Mouse (Mus musculus): ENCODE results near the gene Adamts17. TPM values are rescaled to one million over a fixed set of nuclear protein-coding genes. Genes with fewer than 3 reads are reported as not detected.

The Adamts17 gene
- polyA plus RNA-seq, 1 experiment, result 4.5 TPM

- peak; percentile 80 for DNase-seq (ENCODE audit: low read depth)
- TF ChIP-seq CTCF (IDR thresholded peaks at IDR 0.05; ENCODE audit: borderline replicate concordance, extremely low read depth, insufficient read depth, insufficient read length), result no peak
- no peak for TF ChIP-seq POLR2A (IDR thresholded peaks at IDR 0.05; ENCODE audit: borderline replicate concordance, extremely low read depth, insufficient read depth, insufficient read length, poor library complexity, severe bottlenecking)
These were observed 271.1 kb downstream of the Adamts17 start for GRCm38 (mm10) chr7:67110551-67111159.

GRCm38 (mm10) chr7:67112495-67113216 is 273.1 kb downstream of the Adamts17 start:
- no peak for TF ChIP-seq POLR2A (IDR thresholded peaks at IDR 0.05; ENCODE audit: borderline replicate concordance, extremely low read depth, insufficient read depth, insufficient read length, poor library complexity, severe bottlenecking)
- no peak for TF ChIP-seq CTCF (IDR thresholded peaks at IDR 0.05; ENCODE audit: borderline replicate concordance, extremely low read depth, insufficient read depth, insufficient read length)
- DNase-seq (ENCODE audit: low read depth), result no peak

GRCm38 (mm10) chr7:67114056-67114455 is 274.5 kb downstream of the Adamts17 start:
- TF ChIP-seq CTCF (IDR thresholded peaks at IDR 0.05; ENCODE audit: borderline replicate concordance, extremely low read depth, insufficient read depth, insufficient read length) (no peak), POLR2A (IDR thresholded peaks at IDR 0.05; ENCODE audit: borderline replicate concordance, extremely low read depth, insufficient read depth, insufficient read length, poor library complexity, severe bottlenecking) (no peak)
- peak; percentile 37 for DNase-seq (ENCODE audit: low read depth)

- TF ChIP-seq POLR2A (IDR thresholded peaks at IDR 0.05; ENCODE audit: borderline replicate concordance, extremely low read depth, insufficient read depth, insufficient read length, poor library complexity, severe bottlenecking) (no peak), CTCF (IDR thresholded peaks at IDR 0.05; ENCODE audit: borderline replicate concordance, extremely low read depth, insufficient read depth, insufficient read length) (no peak)
- no peak for DNase-seq (ENCODE audit: low read depth)
These were observed 275.5 kb downstream of the Adamts17 start for GRCm38 (mm10) chr7:67115056-67115455.

- peak; percentile 26 for DNase-seq (ENCODE audit: low read depth)
- TF ChIP-seq POLR2A (IDR thresholded peaks at IDR 0.05; ENCODE audit: borderline replicate concordance, extremely low read depth, insufficient read depth, insufficient read length, poor library complexity, severe bottlenecking) (no peak), CTCF (IDR thresholded peaks at IDR 0.05; ENCODE audit: borderline replicate concordance, extremely low read depth, insufficient read depth, insufficient read length) (no peak)
These were observed 295.6 kb downstream of the Adamts17 start for GRCm38 (mm10) chr7:67135140-67135539.

- peak; percentile 51 for DNase-seq (ENCODE audit: low read depth)
- TF ChIP-seq POLR2A (IDR thresholded peaks at IDR 0.05; ENCODE audit: borderline replicate concordance, extremely low read depth, insufficient read depth, insufficient read length, poor library complexity, severe bottlenecking) (no peak), CTCF (IDR thresholded peaks at IDR 0.05; ENCODE audit: borderline replicate concordance, extremely low read depth, insufficient read depth, insufficient read length) (no peak)
These were observed 302.9 kb downstream of the Adamts17 start for GRCm38 (mm10) chr7:67142347-67143015.

GRCm38 (mm10) chr7:67145748-67146147 is 306.2 kb downstream of the Adamts17 start:
- peak; percentile 60 for DNase-seq (ENCODE audit: low read depth)
- no peak for TF ChIP-seq POLR2A (IDR thresholded peaks at IDR 0.05; ENCODE audit: borderline replicate concordance, extremely low read depth, insufficient read depth, insufficient read length, poor library complexity, severe bottlenecking)
- no peak for TF ChIP-seq CTCF (IDR thresholded peaks at IDR 0.05; ENCODE audit: borderline replicate concordance, extremely low read depth, insufficient read depth, insufficient read length)

GRCm38 (mm10) chr7:67146151-67146550 is 306.6 kb downstream of the Adamts17 start:
- no peak for TF ChIP-seq CTCF (IDR thresholded peaks at IDR 0.05; ENCODE audit: borderline replicate concordance, extremely low read depth, insufficient read depth, insufficient read length)
- no peak for TF ChIP-seq POLR2A (IDR thresholded peaks at IDR 0.05; ENCODE audit: borderline replicate concordance, extremely low read depth, insufficient read depth, insufficient read length, poor library complexity, severe bottlenecking)

GRCm38 (mm10) chr7:67149707-67150106 is 310.2 kb downstream of the Adamts17 start:
- DNase-seq (ENCODE audit: low read depth), result no peak
- TF ChIP-seq CTCF (IDR thresholded peaks at IDR 0.05; ENCODE audit: borderline replicate concordance, extremely low read depth, insufficient read depth, insufficient read length) (no peak), POLR2A (IDR thresholded peaks at IDR 0.05; ENCODE audit: borderline replicate concordance, extremely low read depth, insufficient read depth, insufficient read length, poor library complexity, severe bottlenecking) (no peak)

More at GRCm38 (mm10) chr7:67146151-67146550, 306.6 kb downstream of the Adamts17 start:
- no peak for DNase-seq (ENCODE audit: low read depth)

GRCm38 (mm10) chr7:67152626-67153025 is 313.1 kb downstream of the Adamts17 start:
- DNase-seq (ENCODE audit: low read depth), result no peak
- TF ChIP-seq CTCF (IDR thresholded peaks at IDR 0.05; ENCODE audit: borderline replicate concordance, extremely low read depth, insufficient read depth, insufficient read length), result no peak
- no peak for TF ChIP-seq POLR2A (IDR thresholded peaks at IDR 0.05; ENCODE audit: borderline replicate concordance, extremely low read depth, insufficient read depth, insufficient read length, poor library complexity, severe bottlenecking)

- DNase-seq (ENCODE audit: low read depth), result no peak
- TF ChIP-seq POLR2A (IDR thresholded peaks at IDR 0.05; ENCODE audit: borderline replicate concordance, extremely low read depth, insufficient read depth, insufficient read length, poor library complexity, severe bottlenecking), result no peak
- TF ChIP-seq CTCF (IDR thresholded peaks at IDR 0.05; ENCODE audit: borderline replicate concordance, extremely low read depth, insufficient read depth, insufficient read length), result no peak
These were observed 322.6 kb downstream of the Adamts17 start for GRCm38 (mm10) chr7:67162135-67162534.

Data from brain, embryonic 14.5 days (tissue).